Mouse (Mus musculus) liver, adult 2 months (tissue): ENCODE results near the gene Aven. TPM values are rescaled to one million over a fixed set of nuclear protein-coding genes. Genes with fewer than 3 reads are reported as not detected.
A peak's percentile ranks its signal among the peaks of the same experiment; 100 is the strongest.

Experiments
- DNase-seq: peaks from one replicate; pipeline ENCODE4 v3.0.0-alpha.2; 2011; ENCODE audit warnings: low read depth, low spot score; ENCODE audit errors: extremely low read depth
- H3K27ac ChIP-seq: fragments of 200-500 bp; replicated peaks from 2 replicates; pipeline ENCODE4 v1.5.1; 2012; ENCODE audit warnings: low read depth, mild to moderate bottlenecking, control low read depth, inconsistent platforms, low read length; ENCODE audit not compliant: insufficient read depth
- H3K27me3 ChIP-seq: fragments of 200-500 bp; 2 replicates; pipeline ENCODE4 v1.6.1; 2012; ENCODE audit warnings: mild to moderate bottlenecking, moderate library complexity, low read length, inconsistent platforms; ENCODE audit not compliant: control insufficient read depth, insufficient read depth
- H3K36me3 ChIP-seq: fragments of 200-500 bp; 2 replicates; pipeline ENCODE4 v1.6.1; 2012; ENCODE audit warnings: low read length, inconsistent platforms; ENCODE audit not compliant: control insufficient read depth, insufficient read depth
- H3K4me1 ChIP-seq: fragments of 200-500 bp; 2 replicates; pipeline ENCODE4 v1.6.1; 2011; ENCODE audit warnings: low read length; ENCODE audit not compliant: control insufficient read depth, insufficient read depth
- H3K4me3 ChIP-seq: fragments of 200-500 bp; 2 replicates; pipeline ENCODE4 v1.5.1; 2011; ENCODE audit warnings: low read depth, mild to moderate bottlenecking, control low read depth, low read length, moderate library complexity; ENCODE audit not compliant: insufficient read depth
- H3K79me2 ChIP-seq: fragments of 200-500 bp; 2 replicates; pipeline ENCODE4 v1.6.1; 2012; ENCODE audit warnings: inconsistent platforms, mild to moderate bottlenecking, low read length, moderate library complexity; ENCODE audit not compliant: control insufficient read depth, insufficient read depth
- H3K9ac ChIP-seq: fragments of 200-500 bp; 2 replicates; pipeline ENCODE4 v1.6.1; 2012; ENCODE audit warnings: low read depth, mild to moderate bottlenecking, control low read depth, inconsistent platforms, low read length
- CTCF ChIP-seq: fragments of 200-500 bp; IDR thresholded peaks from 2 replicates; pipeline ENCODE4 v1.5.1; 2011; ENCODE audit warnings: low read depth, low read length, control low read depth
- POLR2A ChIP-seq: fragments of 200-500 bp; IDR thresholded peaks from 2 replicates; pipeline ENCODE4 v1.6.1; 2011; ENCODE audit warnings: low read length, control low read depth; ENCODE audit not compliant: insufficient read depth; ENCODE audit errors: extremely low read depth
- WGBS: fragments of 180-500 bp; shearing (Covaris S2); methylation state at CpG from one replicate; pipeline ENCODE4 v1.1.7; 2018; 5-methylcytosine and 5-hydroxymethylcytosine counted together
- polyA plus RNA-seq: library from polyadenylated mRNA; depleted of rRNA; stranded (reverse); fragments of >200 nt; gene quantifications from 2 replicates; pipeline ENCODE4 v1.2.3, GENCODE M21; 2012
- total RNA-seq: library from RNA; depleted of rRNA; stranded (reverse); fragments of >200 nt; gene quantifications from 2 replicates; pipeline ENCODE4 v1.2.3, GENCODE M21; 2014

Aven gene
- total and polyA plus RNA-seq, 2 experiments: 4.5 to 8.9 TPM

- DNase-seq: peak; percentile 42
- no peaks in the 10 kb centered on the region for H3K79me2 ChIP-seq
- TF ChIP-seq POLR2A (no peak), CTCF (peak; percentile 24)
- H3K4me3 ChIP-seq: no peak overlapping the region
- no peaks in the 10 kb centered on the region for H3K36me3 ChIP-seq
- WGBS: 77% methylated on average over 3 of the region's 3 CpGs
- H3K9ac ChIP-seq: no peak overlapping the region
- H3K27ac ChIP-seq: no peak overlapping the region
- peaks cover 7% of the 10 kb centered on the region for H3K4me1 ChIP-seq
- no peaks in the 10 kb centered on the region for H3K27me3 ChIP-seq
These were observed 119.9 kb downstream of the Aven start for GRCm38 (mm10) chr2:112612628-112613027.

GRCm38 (mm10) chr2:112614375-112614774 lies 121.6 kb downstream of the Aven start:
- Histone ChIP-seq H3K9ac (no peak overlapping the region), H3K4me3 (no peak overlapping the region), H3K27me3 (no peaks in the 10 kb centered on the region), H3K27ac (no peak overlapping the region), H3K79me2 (no peaks in the 10 kb centered on the region), H3K36me3 (no peaks in the 10 kb centered on the region), H3K4me1 (peaks cover 5% of the 10 kb centered on the region)
- 91% methylated on average over 7 of the region's 7 CpGs for WGBS
- DNase-seq: no peak
- TF ChIP-seq POLR2A: no peak
- TF ChIP-seq CTCF: no peak

- TF ChIP-seq POLR2A: no peak
- TF ChIP-seq CTCF: no peak
- H3K36me3 ChIP-seq: no peaks in the 10 kb centered on the region
- no peak overlapping the region for H3K9ac ChIP-seq
- H3K4me3 ChIP-seq: no peak overlapping the region
- H3K4me1 ChIP-seq: no peaks in the 10 kb centered on the region
- H3K79me2 ChIP-seq: no peaks in the 10 kb centered on the region
- H3K27ac ChIP-seq: no peak overlapping the region
- DNase-seq: no peak
- H3K27me3 ChIP-seq: no peaks in the 10 kb centered on the region
- WGBS: 75% methylated on average over 3 of the region's 3 CpGs
These were observed 124.4 kb downstream of the Aven start for GRCm38 (mm10) chr2:112617206-112617605.

- 95% methylated on average over 3 of the region's 3 CpGs for WGBS
- H3K4me1 ChIP-seq: no peaks in the 10 kb centered on the region
- no peaks in the 10 kb centered on the region for H3K27me3 ChIP-seq
- DNase-seq: no peak
- H3K79me2 ChIP-seq: no peaks in the 10 kb centered on the region
- no peak overlapping the region for H3K4me3 ChIP-seq
- no peak overlapping the region for H3K9ac ChIP-seq
- peaks cover 4% of the 10 kb centered on the region; the same call in 1 of the 2 replicates for H3K36me3 ChIP-seq
- no peak overlapping the region for H3K27ac ChIP-seq
- TF ChIP-seq CTCF (no peak), POLR2A (no peak)
These were observed 132.4 kb downstream of the Aven start for GRCm38 (mm10) chr2:112625156-112625555.

GRCm38 (mm10) chr2:112630669-112631068 lies 137.9 kb downstream of the Aven start:
- no peak overlapping the region for H3K27ac ChIP-seq
- DNase-seq: no peak
- no peaks in the 10 kb centered on the region for H3K79me2 ChIP-seq
- no peaks in the 10 kb centered on the region for H3K27me3 ChIP-seq
- H3K36me3 ChIP-seq: peaks cover 20% of the 10 kb centered on the region
- no peaks in the 10 kb centered on the region for H3K4me1 ChIP-seq
- no peak overlapping the region for H3K4me3 ChIP-seq
- H3K9ac ChIP-seq: no peak overlapping the region
- 89% methylated on average over 11 of the region's 11 CpGs for WGBS
- no peak for TF ChIP-seq CTCF
- no peak for TF ChIP-seq POLR2A

GRCm38 (mm10) chr2:112632536-112632935 lies 139.8 kb downstream of the Aven start:
- Histone ChIP-seq H3K36me3 (peaks cover 20% of the 10 kb centered on the region), H3K27me3 (no peaks in the 10 kb centered on the region), H3K79me2 (no peaks in the 10 kb centered on the region), H3K27ac (no peak overlapping the region), H3K4me1 (no peaks in the 10 kb centered on the region), H3K9ac (no peak overlapping the region), H3K4me3 (no peak overlapping the region)
- DNase-seq: no peak
- TF ChIP-seq CTCF (no peak), POLR2A (no peak)
- 91% methylated on average over 9 of the region's 9 CpGs for WGBS
